Mouse (Mus musculus) spleen, postnatal 36 days (tissue): ENCODE data around the gene Avpr1a.

ENCODE experiments used
- DNase-seq, 2 experiments: peaks; one replicate each; pipeline ENCODE4 v3.0.0; 2022; ENCODE audit warnings: low spot score in 2 of 2, mixed read lengths in 1 of 2

Avpr1a gene

GRCm38 (mm10) chr10:122447861-122448716 lies at the start of gene Avpr1a:
Gene Avpr1a (plus strand): TSS chr10:122448499.
- DNase-seq = no peak

- DNase-seq = no peak
These were observed 46.0 kb upstream of the Avpr1a start for GRCm38 (mm10) chr10:122402270-122402669.

GRCm38 (mm10) chr10:122406333-122406732 lies 42.0 kb upstream of the Avpr1a start:
- no peak for DNase-seq

- no peak for DNase-seq
These were observed 39.4 kb upstream of the Avpr1a start for GRCm38 (mm10) chr10:122408697-122409409.

GRCm38 (mm10) chr10:122410791-122411190 lies 37.5 kb upstream of the Avpr1a start:
- DNase-seq = no peak

- DNase-seq = no peak
These were observed 15.6 kb upstream of the Avpr1a start for GRCm38 (mm10) chr10:122432690-122433089.

- DNase-seq = peak; percentile 11 to 43
These were observed 1.0 kb upstream of the Avpr1a start for GRCm38 (mm10) chr10:122447275-122447674.

GRCm38 (mm10) chr10:122448717-122449611 lies 665 bp downstream of the Avpr1a start:
- DNase-seq = no peak

- no peak for DNase-seq
These were observed 1.6 kb downstream of the Avpr1a start for GRCm38 (mm10) chr10:122449856-122450255.

GRCm38 (mm10) chr10:122453466-122453865 lies 5.2 kb downstream of the Avpr1a start:
- DNase-seq = no peak

- DNase-seq = no peak
These were observed 7.5 kb downstream of the Avpr1a start for GRCm38 (mm10) chr10:122455793-122456192.

- no peak for DNase-seq
These were observed 28.5 kb downstream of the Avpr1a start for GRCm38 (mm10) chr10:122476846-122477245.

GRCm38 (mm10) chr10:122498551-122498950 lies 50.3 kb downstream of the Avpr1a start:
- DNase-seq = no peak

- no peak for DNase-seq
These were observed 51.0 kb downstream of the Avpr1a start for GRCm38 (mm10) chr10:122499306-122499705.
